Mouse (Mus musculus) gastrocnemius, adult 2 months (tissue): ENCODE results near the gene Wnt6. TPM values are rescaled to one million over a fixed set of nuclear protein-coding genes. Genes with fewer than 3 reads are reported as not detected.
A peak's percentile ranks its signal among the peaks of the same experiment; 100 is the strongest.

Experiments
- DNase-seq: peaks from one replicate; pipeline ENCODE4 v3.0.0; 2022
- H3K27ac ChIP-seq: fragments of 200-600 bp; 2 replicates; pipeline ENCODE4 v1.8.1; 2022; ENCODE audit warnings: mild to moderate bottlenecking
- H3K4me3 ChIP-seq: fragments of 200-600 bp; 2 replicates; pipeline ENCODE4 v1.8.1; 2022; ENCODE audit warnings: mild to moderate bottlenecking, moderate library complexity
- CTCF ChIP-seq: fragments of 200-600 bp; IDR thresholded peaks from 2 replicates; pipeline ENCODE4 v1.8.1; 2022; ENCODE audit warnings: antibody characterized with exemption, mild to moderate bottlenecking, moderate library complexity
- intact Hi-C: fragments of 180-260 bp; cut with DNase I; formaldehyde crosslinking; loops from one replicate; pipeline ENCODE4 v1.15.1; 2025
- total RNA-seq, 2 experiments: library from RNA; stranded (reverse); gene quantifications; 2 replicates each; pipeline ENCODE4 v1.2.3; 2021

The Wnt6 gene
- total RNA-seq, 2 experiments from 2014 or later: 0.39 to 0.77 TPM

DNA sequence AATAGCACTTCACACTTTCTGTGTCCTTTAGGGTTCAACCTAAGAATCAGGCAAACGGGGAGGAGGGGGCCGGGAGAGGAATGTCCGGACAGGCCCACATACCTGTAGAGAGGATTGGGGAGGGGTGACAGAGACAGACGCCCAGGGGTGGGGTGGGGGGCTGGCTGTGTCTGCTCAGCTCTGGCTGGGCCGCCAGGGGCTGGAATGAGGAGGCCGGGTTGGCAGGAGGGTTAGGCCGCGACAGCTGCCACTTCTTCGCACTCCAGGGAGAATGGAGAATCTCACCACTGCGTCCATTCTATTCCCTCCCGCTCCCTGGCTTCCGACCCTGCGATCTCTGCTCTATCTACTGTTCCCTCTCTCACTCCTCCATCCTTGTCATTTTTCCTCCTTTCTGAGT, 11.9 kb downstream of the Wnt6 start:
- no peak for TF ChIP-seq CTCF
- no peak overlapping the region for H3K27ac ChIP-seq
- DNase-seq: no peak
- H3K4me3 ChIP-seq: peak overlapping the region; percentile 78
- intact Hi-C loops: no loop called here

GRCm38 (mm10) chr1:74784041-74784759, 12.5 kb downstream of the Wnt6 start:
- intact Hi-C loops: no loop called here
- DNase-seq: peak; percentile 79
- Histone ChIP-seq H3K4me3 (peak overlapping the region; percentile 78), H3K27ac (peak overlapping the region; percentile 53)
- TF ChIP-seq CTCF: peak; percentile 85

DNA sequence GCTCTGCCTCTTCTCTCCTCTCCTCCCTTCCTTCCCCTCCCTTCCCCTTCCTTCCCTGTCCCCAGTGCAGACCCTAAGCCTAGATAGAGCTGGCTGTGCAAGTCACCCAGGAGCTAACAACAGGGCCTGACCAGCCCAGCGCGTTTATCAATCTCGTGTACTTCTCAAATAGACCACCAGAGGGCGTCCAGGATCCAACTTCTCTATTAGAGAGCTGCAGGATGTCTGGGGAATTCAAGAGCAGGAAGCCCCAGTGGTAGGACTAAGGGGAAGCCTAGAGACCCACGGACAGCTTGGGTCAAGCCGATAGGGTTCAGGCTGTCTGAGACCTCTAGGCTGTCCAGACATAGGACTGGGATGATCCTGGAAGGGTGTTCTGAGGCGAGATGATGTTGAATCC, 16.2 kb downstream of the Wnt6 start:
- intact Hi-C loops: loop anchor here (1.0 to 2.0 kb wide), 2 partner anchors 15 to 20 kb away; no protein-coding TSS in a partner anchor
- peak; percentile 73 for TF ChIP-seq CTCF
- peak; percentile 67 for DNase-seq
- H3K4me3 ChIP-seq: no peak overlapping the region
- no peak overlapping the region for H3K27ac ChIP-seq

DNA sequence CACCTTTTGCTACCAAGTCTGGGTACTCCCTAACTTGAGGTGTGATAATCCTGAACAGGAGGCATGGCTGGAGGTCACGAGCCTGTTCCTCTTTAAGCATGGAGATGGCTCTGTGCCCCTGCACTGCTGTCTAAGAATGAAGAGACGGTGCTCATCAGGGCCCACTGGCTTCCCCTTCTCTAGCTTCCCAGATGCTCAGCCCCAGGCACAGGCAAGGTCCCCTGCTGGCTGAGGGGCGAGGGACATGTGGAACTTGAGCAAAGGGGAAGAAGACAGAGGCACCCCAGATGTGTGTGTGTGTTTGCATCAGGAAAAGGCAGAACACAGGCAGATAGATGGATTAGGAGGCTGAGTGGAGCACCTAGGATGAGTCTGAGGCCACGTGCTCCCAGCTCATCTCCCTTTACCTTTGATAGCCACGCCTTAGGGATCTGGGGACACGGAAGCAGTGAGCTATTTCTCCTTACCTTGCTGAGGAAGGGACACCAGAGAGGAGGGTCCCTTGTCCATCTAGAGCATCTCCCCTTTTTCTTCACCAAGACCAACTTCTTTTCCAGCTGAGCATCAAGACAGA, 17.0 kb downstream of the Wnt6 start:
- H3K27ac ChIP-seq: no peak overlapping the region

DNA sequence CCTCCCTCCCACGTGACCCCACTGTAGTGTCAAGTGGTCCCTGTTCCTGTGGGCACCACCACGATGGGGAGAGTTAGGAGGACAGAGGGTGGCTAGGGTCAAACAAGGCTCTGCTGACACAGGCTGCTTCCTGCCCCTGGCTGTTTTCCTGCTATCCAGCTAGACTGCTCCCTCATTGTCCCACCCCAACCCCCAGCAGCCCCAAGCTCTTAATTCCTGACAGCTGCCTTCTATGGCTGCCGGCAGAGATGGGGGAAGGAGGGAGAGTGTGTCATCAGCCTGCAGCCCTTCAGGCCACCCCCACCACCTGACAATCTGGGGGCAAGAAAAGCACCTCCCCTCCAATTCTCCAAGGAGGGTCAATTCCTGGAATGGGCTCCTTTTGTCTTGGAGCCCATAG, 18.4 kb downstream of the Wnt6 start:
- no peak overlapping the region for H3K4me3 ChIP-seq
- intact Hi-C loops: no loop called here
- no peak overlapping the region for H3K27ac ChIP-seq
- no peak for TF ChIP-seq CTCF
- DNase-seq: no peak

More for the DNA sequence above, 17.0 kb downstream of the Wnt6 start:
- TF ChIP-seq CTCF: no peak
- intact Hi-C loops: loop anchor here (2.0 kb wide), 1 partner anchor 14 kb away; no protein-coding TSS in a partner anchor
- no peak for DNase-seq
- H3K4me3 ChIP-seq: no peak overlapping the region

DNA sequence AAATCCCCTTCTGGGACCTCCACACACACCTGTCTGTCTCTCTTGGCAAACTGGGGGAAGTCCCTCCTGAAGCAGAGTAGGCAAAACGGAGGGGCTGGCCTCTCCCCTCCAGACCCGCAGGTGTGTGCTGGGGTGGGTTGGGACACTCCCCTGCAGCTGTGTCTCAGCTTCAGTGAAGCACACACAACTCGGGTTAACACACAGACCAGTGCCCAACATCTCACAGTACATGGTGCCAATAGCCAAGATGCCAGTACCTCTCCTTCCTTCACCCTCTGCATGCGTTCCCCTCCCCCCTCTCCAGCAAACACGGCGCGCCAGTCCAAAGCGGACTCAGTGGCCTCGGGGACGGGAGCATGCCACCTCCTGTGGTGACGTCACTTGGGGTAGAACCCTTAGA, 19.6 kb downstream of the Wnt6 start, which contains the start of gene Wnt10a:
Gene Wnt10a (plus strand): TSS at position 268 of the 400 bp plus-strand sequence.
- H3K4me3 ChIP-seq: peak within 1 kb of the TSS; percentile 48

DNA sequence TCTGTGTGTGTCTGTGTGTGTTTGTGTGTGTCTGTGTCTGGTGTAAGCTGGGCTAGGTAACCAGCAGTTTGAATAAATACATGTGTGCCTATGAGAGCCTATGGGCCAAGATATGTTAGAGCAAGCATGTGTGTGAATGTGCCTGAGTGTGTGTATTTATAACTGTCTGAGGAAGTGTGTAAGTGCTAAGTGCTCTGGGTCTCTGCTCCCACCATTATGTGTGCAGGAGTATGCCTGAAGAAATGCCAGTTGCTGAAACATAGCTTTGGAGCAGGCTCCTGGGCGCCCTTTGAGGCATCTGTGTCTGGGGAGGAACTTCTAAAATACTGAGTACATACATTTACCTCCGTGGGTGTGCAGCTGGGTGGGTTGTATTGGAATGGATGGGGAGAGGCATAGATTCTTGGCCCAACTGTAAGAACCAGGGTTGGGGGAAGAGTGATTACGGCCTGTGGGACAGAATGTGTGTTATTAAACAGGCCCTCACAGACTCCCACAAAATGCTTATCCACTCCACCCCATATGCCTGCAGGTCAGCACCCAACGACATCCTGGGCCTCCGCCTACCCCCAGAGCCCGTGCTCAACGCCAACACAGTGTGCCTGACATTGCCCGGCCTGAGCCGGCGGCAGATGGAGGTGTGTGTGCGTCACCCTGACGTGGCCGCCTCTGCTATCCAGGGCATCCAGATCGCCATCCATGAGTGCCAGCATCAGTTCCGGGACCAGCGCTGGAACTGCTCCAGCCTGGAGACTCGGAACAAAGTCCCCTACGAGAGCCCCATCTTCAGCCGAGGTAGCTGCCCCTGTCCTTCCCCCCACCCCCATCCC, 21.4 kb downstream of the Wnt6 start:
- DNase-seq: no peak
- TF ChIP-seq CTCF: no peak
- intact Hi-C loops: no loop called here
- Histone ChIP-seq H3K4me3 (no peak overlapping the region), H3K27ac (no peak overlapping the region)

More for the DNA sequence above, 19.6 kb downstream of the Wnt6 start, which contains the start of gene Wnt10a:
- intact Hi-C loops: no loop called here
- no peak for DNase-seq
- no peak within 1 kb of the TSS for H3K27ac ChIP-seq
- no peak for TF ChIP-seq CTCF

DNA sequence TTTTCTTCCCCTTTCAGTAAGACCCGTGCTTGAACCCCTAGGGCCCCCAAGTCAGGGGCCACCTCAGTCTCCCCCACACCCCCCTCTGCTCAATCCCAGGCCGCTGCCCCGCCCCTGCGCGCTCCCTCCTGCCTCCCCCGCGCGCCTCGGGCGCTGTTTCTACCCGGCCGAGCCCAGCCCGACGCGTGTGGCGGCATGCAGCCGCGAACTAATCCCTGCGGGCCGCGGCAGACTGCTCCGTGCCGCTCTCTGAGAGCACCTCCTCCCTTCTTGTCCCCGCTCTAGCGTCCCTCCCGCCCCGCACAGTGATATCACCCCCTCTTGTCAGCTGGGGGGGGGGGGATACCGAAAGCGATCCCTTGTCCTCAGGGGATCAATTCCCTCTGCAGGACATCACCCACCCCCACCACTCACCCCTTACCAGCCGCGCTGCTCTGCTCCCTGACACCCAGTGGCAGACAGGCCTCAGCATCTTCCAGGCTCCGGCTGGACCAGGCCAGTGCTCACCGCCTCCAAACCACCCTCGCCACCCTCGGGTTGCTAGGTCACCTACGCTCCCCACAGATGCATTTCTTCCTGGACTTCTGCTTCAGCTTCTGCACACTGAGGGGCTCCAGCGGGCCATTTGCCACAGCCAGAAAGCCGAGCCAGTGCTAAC, 22.9 kb downstream of the Wnt6 start:
- TF ChIP-seq CTCF: no peak
- no peak for DNase-seq
- intact Hi-C loops: no loop called here
- Histone ChIP-seq H3K27ac (no peak overlapping the region), H3K4me3 (peak overlapping the region; percentile 58)

- no peak overlapping the region for H3K4me3 ChIP-seq
- no peak overlapping the region for H3K27ac ChIP-seq
- TF ChIP-seq CTCF: no peak
- intact Hi-C loops: no loop called here
- no peak for DNase-seq
Measured at GRCm38 (mm10) chr1:74795145-74795529, 23.4 kb downstream of the Wnt6 start.

GRCm38 (mm10) chr1:74797459-74797858, 25.8 kb downstream of the Wnt6 start:
- DNase-seq: no peak
- intact Hi-C loops: no loop called here
- H3K4me3 ChIP-seq: no peak overlapping the region
- TF ChIP-seq CTCF: no peak
- H3K27ac ChIP-seq: no peak overlapping the region

- intact Hi-C loops: no loop called here
- no peak for DNase-seq
- peak overlapping the region; percentile 15 for H3K4me3 ChIP-seq
- no peak for TF ChIP-seq CTCF
- no peak overlapping the region for H3K27ac ChIP-seq
Measured at GRCm38 (mm10) chr1:74800424-74800888, 28.8 kb downstream of the Wnt6 start.

- no peak for TF ChIP-seq CTCF
- H3K27ac ChIP-seq: no peak overlapping the region
- intact Hi-C loops: loop anchor here (2.0 kb wide), 1 partner anchor 13 kb away; no protein-coding TSS in a partner anchor
- no peak overlapping the region for H3K4me3 ChIP-seq
- DNase-seq: no peak
Measured at GRCm38 (mm10) chr1:74801631-74802140, 30.0 kb downstream of the Wnt6 start.
